Mouse (Mus musculus) lung, postnatal 0 days (tissue): ENCODE measurements around the gene Bfar. TPM values are rescaled to one million over a fixed set of nuclear protein-coding genes. Genes with fewer than 3 reads are reported as not detected.
"Not testable (repeated sequence)": the region's sequence is repeated elsewhere in the genome, so short reads cannot be mapped to it uniquely, and the experiment has no call there.

Experiments used
- ATAC-seq: fragments of 200-750 bp; cut with Nextera tagmentation; 2 replicates; pipeline ENCODE4 v1.8.0; 2017; ENCODE audit warnings: moderate library complexity
- DNase-seq: peaks from one replicate; pipeline ENCODE4 v3.0.0-alpha.2; 2016; ENCODE audit warnings: low spot score
- H3K27ac ChIP-seq: fragments of 300-500 bp; sonication (generic); 2 replicates; pipeline ENCODE4 v1.5.1; 2014; ENCODE audit warnings: antibody characterized with exemption, mild to moderate bottlenecking, low read length, mixed read lengths
- H3K27me3 ChIP-seq: fragments of 300-500 bp; sonication (generic); replicated peaks from 2 replicates; pipeline ENCODE4 v1.6.1; 2014; ENCODE audit warnings: low read length, mixed read lengths; ENCODE audit not compliant: insufficient read depth
- H3K36me3 ChIP-seq: fragments of 300-500 bp; sonication (generic); 2 replicates; pipeline ENCODE4 v1.6.1; 2014; ENCODE audit warnings: low read length, mixed read lengths; ENCODE audit not compliant: insufficient read depth
- H3K4me1 ChIP-seq: fragments of 300-500 bp; sonication (generic); 2 replicates; pipeline ENCODE4 v1.6.1; 2014; ENCODE audit warnings: antibody characterized with exemption, low read depth, low read length, mixed read lengths; ENCODE audit not compliant: insufficient read depth
- H3K4me2 ChIP-seq: fragments of 300-500 bp; sonication (generic); replicated peaks from 2 replicates; pipeline ENCODE4 v1.6.1; 2014; ENCODE audit warnings: low read depth, mild to moderate bottlenecking, low read length, moderate library complexity, mixed read lengths
- H3K4me3 ChIP-seq: fragments of 300-500 bp; sonication (generic); 2 replicates; pipeline ENCODE4 v1.5.1; 2014; ENCODE audit warnings: low read depth, low read length
- H3K9ac ChIP-seq: fragments of 300-500 bp; sonication (generic); replicated peaks from 2 replicates; pipeline ENCODE4 v1.6.1; 2014; ENCODE audit warnings: low read depth, mild to moderate bottlenecking
- H3K9me3 ChIP-seq: fragments of 300-500 bp; sonication (generic); 2 replicates; pipeline ENCODE4 v1.6.1; 2016; ENCODE audit warnings: low read length, mixed read lengths
- CTCF ChIP-seq: IDR thresholded peaks from 2 replicates; pipeline ENCODE4 v1.5.1; 2016; ENCODE audit warnings: antibody characterized with exemption, mild to moderate bottlenecking
- EP300 ChIP-seq: IDR thresholded peaks from 2 replicates; pipeline ENCODE4 v1.6.1; 2016; ENCODE audit warnings: antibody characterized with exemption, mild to moderate bottlenecking, control low read depth
- WGBS: fragments of 180-500 bp; shearing (Covaris S2); extraction: QIAGEN DNeasy Blood & Tissue Kit; methylation state at CpG from one replicate; pipeline ENCODE4 v1.1.7; 2014; 5-methylcytosine and 5-hydroxymethylcytosine counted together
- polyA plus RNA-seq: library from polyadenylated mRNA; unstranded; fragments of >200 nt; fragmentation: Nextera tagmentation; extraction: Ambion mirVana; gene quantifications from 2 replicates; pipeline ENCODE4 v1.2.1, GENCODE M21; 2015

Gene Bfar
- polyA plus RNA-seq, 1 experiment from 2014 or later: 33.3 TPM

- Histone ChIP-seq H3K4me1 (no peaks in the 10 kb centered on the region), H3K36me3 (0 out of 2 replicates have a peak, but pooled peaks cover 13% of the 10 kb centered on the region), H3K9ac (no peak overlapping the region), H3K27ac (no peak overlapping the region), H3K9me3 (no peaks in the 10 kb centered on the region), H3K4me3 (no peak overlapping the region), H3K4me2 (no peak overlapping the region), H3K27me3 (no peaks in the 10 kb centered on the region)
- ATAC-seq (no peak), DNase-seq (no peak)
- TF ChIP-seq CTCF (no peak), EP300 (no peak)
- WGBS: 60% methylated on average over 4 of the region's 4 CpGs
Measured at GRCm38 (mm10) chr16:13645930-13646329, 25.7 kb upstream of the Bfar start.

- no peak for DNase-seq
- peaks cover 17% of the 10 kb centered on the region for H3K36me3 ChIP-seq
- H3K9me3 ChIP-seq: no peaks in the 10 kb centered on the region
Measured at GRCm38 (mm10) chr16:13658886-13659285, 12.8 kb upstream of the Bfar start.

GRCm38 (mm10) chr16:13660736-13661135 is 10.9 kb upstream of the Bfar start:
- no peaks in the 10 kb centered on the region for H3K4me1 ChIP-seq
- no peaks in the 10 kb centered on the region for H3K27me3 ChIP-seq
- 91% methylated on average over 9 of the region's 9 CpGs for WGBS
- H3K27ac ChIP-seq: no peak overlapping the region
- H3K4me3 ChIP-seq: no peak overlapping the region
- H3K36me3 ChIP-seq: peaks cover 17% of the 10 kb centered on the region
- no peak overlapping the region for H3K9ac ChIP-seq
- no peaks in the 10 kb centered on the region for H3K9me3 ChIP-seq
- H3K4me2 ChIP-seq: no peak overlapping the region
- ATAC-seq (no peak), DNase-seq (no peak)
- TF ChIP-seq CTCF (no peak), EP300 (no peak)

More at GRCm38 (mm10) chr16:13658886-13659285, 12.8 kb upstream of the Bfar start:
- Histone ChIP-seq H3K27me3 (no peaks in the 10 kb centered on the region), H3K4me3 (no peak overlapping the region), H3K4me1 (no peaks in the 10 kb centered on the region), H3K4me2 (no peak overlapping the region), H3K27ac (no peak overlapping the region), H3K9ac (no peak overlapping the region)
- TF ChIP-seq CTCF (no peak), EP300 (no peak)
- no peak for ATAC-seq
- 83% methylated on average over 3 of the region's 3 CpGs for WGBS

GRCm38 (mm10) chr16:13667878-13668343 is 3.7 kb upstream of the Bfar start, which contains the start of gene Parn:
TSS of gene Parn (minus strand) at chr16:13668170.
- H3K4me1 ChIP-seq: peaks cover 5% of the 10 kb centered on the region; the same call in 1 of the 2 replicates
- TF ChIP-seq EP300 (no peak), CTCF (no peak)
- H3K27ac ChIP-seq: peak within 1 kb of the TSS; percentile 65; the same call in 1 of the 2 replicates
- H3K9me3 ChIP-seq: no peaks in the 10 kb centered on the region
- DNase-seq (peak; percentile 96), ATAC-seq (peak; percentile 87)
- WGBS: 1% methylated on average over 35 of the region's 35 CpGs
- no peaks in the 10 kb centered on the region for H3K27me3 ChIP-seq
- H3K4me3 ChIP-seq: peak within 1 kb of the TSS; percentile 64
- H3K36me3 ChIP-seq: peaks cover 5% of the 10 kb centered on the region; the same call in 1 of the 2 replicates
- H3K9ac ChIP-seq: peak within 1 kb of the TSS; percentile 47
- H3K4me2 ChIP-seq: peak within 1 kb of the TSS; percentile 67

- TF ChIP-seq EP300 (no peak), CTCF (no peak)
- H3K9me3 ChIP-seq: no peaks in the 10 kb centered on the region
- peak overlapping the region; percentile 67 for H3K4me2 ChIP-seq
- WGBS: 73% methylated on average over 10 of the region's 10 CpGs
- H3K27me3 ChIP-seq: no peaks in the 10 kb centered on the region
- peaks cover 4% of the 10 kb centered on the region; the same call in 1 of the 2 replicates for H3K36me3 ChIP-seq
- DNase-seq (peak; percentile 32), ATAC-seq (no peak)
- H3K27ac ChIP-seq: peak overlapping the region; percentile 65; the same call in 1 of the 2 replicates
- H3K4me3 ChIP-seq: no peak overlapping the region
- no peak overlapping the region for H3K9ac ChIP-seq
- peaks cover 7% of the 10 kb centered on the region; the same call in 1 of the 2 replicates for H3K4me1 ChIP-seq
Measured at GRCm38 (mm10) chr16:13668402-13669108, 3.1 kb upstream of the Bfar start.

- WGBS: 88% methylated on average over 1 of the region's 1 CpGs
- no peak overlapping the region for H3K4me3 ChIP-seq
- no peak overlapping the region for H3K4me2 ChIP-seq
- no peaks in the 10 kb centered on the region for H3K27me3 ChIP-seq
- H3K9me3 ChIP-seq: no peaks in the 10 kb centered on the region
- DNase-seq: no peak
- H3K36me3 ChIP-seq: 0 out of 2 replicates have a peak, but pooled peaks cover 4% of the 10 kb centered on the region
- no peak overlapping the region for H3K9ac ChIP-seq
- ATAC-seq: no peak
- H3K27ac ChIP-seq: no peak overlapping the region
- TF ChIP-seq CTCF (no peak), EP300 (no peak)
- peaks cover 7% of the 10 kb centered on the region; the same call in 1 of the 2 replicates for H3K4me1 ChIP-seq
Measured at GRCm38 (mm10) chr16:13669282-13669681, 2.4 kb upstream of the Bfar start.

- not testable (repeated sequence) for H3K27me3 ChIP-seq, H3K9me3 ChIP-seq, H3K27ac ChIP-seq, H3K4me3 ChIP-seq, H3K36me3 ChIP-seq, H3K9ac ChIP-seq, DNase-seq, ATAC-seq, H3K4me1 ChIP-seq
- 62% methylated on average over 5 of the region's 5 CpGs for WGBS
- H3K4me2 ChIP-seq: peak overlapping the region; percentile 83; the same call in 1 of the 2 replicates
Measured at GRCm38 (mm10) chr16:13670896-13671295, 762 bp upstream of the Bfar start.
